Mouse (Mus musculus): ENCODE measurements around the gene Tmem178b.

DNA sequence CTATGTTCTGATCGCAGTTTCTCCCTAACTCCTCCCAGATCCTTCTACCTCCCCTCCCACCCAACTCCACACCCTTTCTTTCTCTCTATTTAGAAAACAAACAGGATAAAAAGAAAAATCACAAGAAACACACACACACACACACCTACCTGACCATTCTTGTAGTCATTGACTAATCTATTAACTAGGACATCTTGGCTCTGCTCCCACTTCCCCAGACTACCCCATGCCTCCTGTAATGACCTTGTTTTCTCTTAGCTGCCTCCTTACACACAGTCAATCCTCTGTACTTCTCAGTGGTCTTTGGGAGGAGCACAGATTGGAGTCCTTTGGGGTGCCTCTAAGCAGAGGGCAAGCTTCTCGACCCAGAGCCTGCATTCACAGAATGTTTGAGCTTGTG, 367.6 kb downstream of the Tmem178b start:
- TF ChIP-seq CTCF (IDR thresholded peaks at IDR 0.05; ENCODE audit: low read depth): no peak
- TF ChIP-seq EP300 (IDR thresholded peaks at IDR 0.05; ENCODE audit: low read depth): no peak

Data from heart, postnatal 0 days (tissue).